Mouse (Mus musculus): ENCODE results near the gene Wars2. TPM values are rescaled to one million over a fixed set of nuclear protein-coding genes. Genes with fewer than 3 reads are reported as not detected.
A peak's percentile ranks its signal among the peaks of the same experiment; 100 is the strongest.

Gene Wars2
- polyA plus RNA-seq, 1 experiment from 2014 or later, result 8.9 TPM

DNA sequence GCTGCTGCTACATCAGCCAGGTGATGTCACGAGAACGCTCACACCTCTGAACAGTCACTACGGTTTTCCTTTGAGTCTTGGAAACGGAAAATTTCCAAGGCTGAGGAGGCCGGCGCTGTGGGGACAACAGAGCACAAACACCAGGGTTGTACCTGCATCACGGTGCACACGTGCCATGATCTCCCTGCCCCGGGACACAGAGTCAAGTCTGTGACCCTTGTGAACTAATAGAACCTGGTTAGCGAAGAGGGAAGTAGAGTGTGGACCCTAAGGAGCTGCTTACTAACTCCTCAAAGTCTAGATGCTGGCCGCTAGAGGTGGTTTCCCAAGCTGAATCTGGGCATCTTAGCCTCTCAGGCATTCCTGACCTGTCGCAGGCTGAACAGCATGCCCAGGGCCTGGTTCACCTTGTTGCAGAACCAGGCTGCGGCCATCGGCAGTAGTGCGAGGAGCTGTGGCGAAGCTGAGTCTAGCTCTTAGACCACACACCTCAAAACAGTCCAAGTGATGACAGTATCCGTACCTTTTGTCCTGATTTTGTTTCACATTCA, 93.5 kb downstream of the Wars2 start:
- H3K9ac ChIP-seq (replicated peaks; ENCODE audit: low read length), result no peak overlapping the region
- peak overlapping the region; percentile 41 for H3K4me2 ChIP-seq (replicated peaks; ENCODE audit: low read depth, low read length)
- peaks cover 63% of the 10 kb centered on the region for H3K27me3 ChIP-seq (ENCODE audit: insufficient read depth, low read length)
- no peaks in the 10 kb centered on the region for H3K36me3 ChIP-seq (ENCODE audit: insufficient read depth, low read length)
- no peak overlapping the region for H3K27ac ChIP-seq (ENCODE audit: low read length)
- peak overlapping the region; percentile 23; the same call in 1 of the 2 replicates for H3K4me3 ChIP-seq (ENCODE audit: low read length)
- 3% methylated on average over 17 of the region's 17 CpGs for WGBS
- peak; percentile 64 for ATAC-seq (ENCODE audit: low FRiP score, low TSS enrichment)
- no peaks in the 10 kb centered on the region for H3K9me3 ChIP-seq (ENCODE audit: low read length)
- H3K4me1 ChIP-seq (ENCODE audit: insufficient read depth, low read length), result peaks cover 4% of the 10 kb centered on the region; the same call in 1 of the 2 replicates

DNA sequence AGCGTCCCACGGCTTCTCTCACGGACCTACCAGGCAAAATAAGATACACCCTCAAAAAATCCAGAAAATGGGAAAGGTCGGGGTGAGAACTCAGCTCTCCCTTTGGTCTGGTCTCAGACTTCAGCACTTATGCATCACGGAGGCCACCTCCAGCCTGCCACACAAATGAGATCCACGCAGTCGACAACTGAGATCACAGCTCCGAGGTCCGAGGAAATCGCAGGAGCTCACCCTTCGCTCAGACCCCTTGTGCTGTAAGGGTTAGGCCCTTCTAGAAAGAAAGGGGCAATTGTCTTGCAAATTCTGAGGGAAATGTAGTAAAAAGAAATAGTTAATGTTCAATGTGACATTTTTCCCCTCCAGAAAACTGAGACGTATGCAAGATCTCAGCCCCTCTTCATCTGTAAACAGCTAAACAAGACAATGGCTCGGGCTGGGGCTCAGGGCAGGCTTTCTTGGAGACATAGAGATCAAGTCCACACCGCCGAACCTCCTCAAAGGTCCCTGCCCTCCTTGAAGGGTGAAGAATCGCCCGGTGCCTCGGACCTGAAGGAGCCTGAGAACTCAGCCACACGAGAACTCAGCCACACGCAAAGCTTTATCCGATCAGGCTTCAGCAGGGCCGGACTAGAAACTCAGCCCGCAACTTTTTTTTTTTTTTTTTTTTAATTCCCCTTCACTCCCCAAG, 94.4 kb downstream of the Wars2 start:
- H3K9me3 ChIP-seq (ENCODE audit: low read length), result no peaks in the 10 kb centered on the region
- no peak overlapping the region for H3K4me3 ChIP-seq (ENCODE audit: low read length)
- H3K9ac ChIP-seq (replicated peaks; ENCODE audit: low read length), result no peak overlapping the region
- H3K27me3 ChIP-seq (ENCODE audit: insufficient read depth, low read length), result peaks cover 72% of the 10 kb centered on the region
- WGBS, result under 1% methylated on average over 23 of the region's 23 CpGs
- peaks cover 5% of the 10 kb centered on the region; the same call in 1 of the 2 replicates for H3K4me1 ChIP-seq (ENCODE audit: insufficient read depth, low read length)
- ATAC-seq (ENCODE audit: low FRiP score, low TSS enrichment), result no peak
- no peak overlapping the region for H3K4me2 ChIP-seq (replicated peaks; ENCODE audit: low read depth, low read length)
- H3K36me3 ChIP-seq (ENCODE audit: insufficient read depth, low read length), result no peaks in the 10 kb centered on the region
- H3K27ac ChIP-seq (ENCODE audit: low read length), result no peak overlapping the region

DNA sequence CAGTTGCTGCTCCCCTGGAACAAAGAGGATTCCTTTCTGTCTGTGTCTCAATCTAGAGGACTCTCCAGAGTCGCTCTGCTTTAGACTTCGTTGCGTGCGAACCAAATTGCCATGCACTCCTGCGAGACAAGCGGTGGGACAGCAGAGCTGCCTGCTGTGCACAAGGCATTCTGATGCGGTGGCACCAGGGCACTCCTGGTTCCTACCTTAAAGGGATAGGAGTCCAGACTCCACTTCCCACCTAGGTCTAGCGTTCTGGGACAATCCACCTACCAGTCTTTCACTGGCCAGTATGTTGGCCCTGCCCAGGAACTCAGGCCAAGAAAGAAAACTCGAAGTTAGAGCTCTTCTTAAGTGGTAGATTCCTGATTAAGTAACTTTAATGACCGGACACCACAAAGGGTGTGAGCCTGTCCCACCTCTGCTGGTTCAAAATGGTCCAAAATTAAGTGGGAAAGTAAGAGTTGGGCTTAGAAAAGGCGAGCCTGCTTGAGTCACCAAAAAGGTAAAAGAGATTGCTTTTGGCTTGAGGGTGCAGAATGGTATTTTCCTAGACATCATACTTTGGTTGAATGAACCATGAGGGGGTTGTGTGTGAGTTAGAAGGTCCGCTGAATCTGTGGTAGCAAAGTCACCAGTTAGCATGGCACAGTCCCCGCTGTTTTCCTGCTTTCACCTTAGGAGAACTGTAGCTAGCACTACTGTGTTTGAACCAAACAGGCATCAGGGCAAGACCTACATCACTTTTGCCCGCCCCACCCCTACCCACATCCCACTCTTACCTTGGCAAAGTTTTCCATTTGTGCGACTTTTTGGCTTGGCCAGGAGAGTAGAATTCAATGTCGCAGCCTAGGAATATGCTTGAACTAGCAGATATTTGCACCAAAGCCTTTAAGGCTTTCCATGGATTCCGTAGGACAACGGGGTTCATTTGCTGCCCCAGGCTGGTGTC, 95.2 kb downstream of the Wars2 start:
- Histone ChIP-seq H3K27ac (ENCODE audit: low read length) (no peak overlapping the region), H3K27me3 (ENCODE audit: insufficient read depth, low read length) (peaks cover 79% of the 10 kb centered on the region), H3K4me1 (ENCODE audit: insufficient read depth, low read length) (peaks cover 13% of the 10 kb centered on the region; the same call in 1 of the 2 replicates), H3K4me2 (replicated peaks; ENCODE audit: low read depth, low read length) (no peak overlapping the region), H3K36me3 (ENCODE audit: insufficient read depth, low read length) (no peaks in the 10 kb centered on the region), H3K9me3 (ENCODE audit: low read length) (no peaks in the 10 kb centered on the region), H3K4me3 (ENCODE audit: low read length) (no peak overlapping the region), H3K9ac (replicated peaks; ENCODE audit: low read length) (no peak overlapping the region)
- no peak for ATAC-seq (ENCODE audit: low FRiP score, low TSS enrichment)
- WGBS, result 2% methylated on average over 18 of the region's 18 CpGs

DNA sequence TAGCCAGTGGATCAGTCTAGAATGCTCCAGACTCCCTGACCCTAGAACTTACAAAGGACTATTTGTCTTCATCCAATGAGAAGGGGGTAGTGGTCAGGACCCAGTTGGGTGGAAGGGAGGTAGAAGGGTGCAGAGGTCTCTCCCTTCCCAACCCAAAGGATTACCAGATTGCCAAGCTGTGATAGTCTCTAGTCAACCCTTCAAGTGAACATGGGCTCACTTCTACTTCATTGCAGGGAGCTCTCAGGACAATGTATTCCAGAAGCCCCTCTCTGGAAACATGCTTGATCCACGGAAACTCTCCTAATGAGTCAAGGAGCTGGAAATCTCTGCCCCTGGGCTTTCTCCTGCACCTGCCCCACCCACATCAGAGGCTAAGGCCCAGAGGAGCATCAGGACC, 97.8 kb downstream of the Wars2 start:
- Histone ChIP-seq H3K27me3 (ENCODE audit: insufficient read depth, low read length) (peaks cover 91% of the 10 kb centered on the region), H3K4me2 (replicated peaks; ENCODE audit: low read depth, low read length) (no peak overlapping the region), H3K9me3 (ENCODE audit: low read length) (no peaks in the 10 kb centered on the region), H3K36me3 (ENCODE audit: insufficient read depth, low read length) (no peaks in the 10 kb centered on the region), H3K9ac (replicated peaks; ENCODE audit: low read length) (no peak overlapping the region), H3K27ac (ENCODE audit: low read length) (no peak overlapping the region), H3K4me1 (ENCODE audit: insufficient read depth, low read length) (peaks cover 18% of the 10 kb centered on the region; the same call in 1 of the 2 replicates), H3K4me3 (ENCODE audit: low read length) (no peak overlapping the region)
- WGBS, result 5% methylated on average over 1 of the region's 1 CpGs
- ATAC-seq (ENCODE audit: low FRiP score, low TSS enrichment), result no peak

DNA sequence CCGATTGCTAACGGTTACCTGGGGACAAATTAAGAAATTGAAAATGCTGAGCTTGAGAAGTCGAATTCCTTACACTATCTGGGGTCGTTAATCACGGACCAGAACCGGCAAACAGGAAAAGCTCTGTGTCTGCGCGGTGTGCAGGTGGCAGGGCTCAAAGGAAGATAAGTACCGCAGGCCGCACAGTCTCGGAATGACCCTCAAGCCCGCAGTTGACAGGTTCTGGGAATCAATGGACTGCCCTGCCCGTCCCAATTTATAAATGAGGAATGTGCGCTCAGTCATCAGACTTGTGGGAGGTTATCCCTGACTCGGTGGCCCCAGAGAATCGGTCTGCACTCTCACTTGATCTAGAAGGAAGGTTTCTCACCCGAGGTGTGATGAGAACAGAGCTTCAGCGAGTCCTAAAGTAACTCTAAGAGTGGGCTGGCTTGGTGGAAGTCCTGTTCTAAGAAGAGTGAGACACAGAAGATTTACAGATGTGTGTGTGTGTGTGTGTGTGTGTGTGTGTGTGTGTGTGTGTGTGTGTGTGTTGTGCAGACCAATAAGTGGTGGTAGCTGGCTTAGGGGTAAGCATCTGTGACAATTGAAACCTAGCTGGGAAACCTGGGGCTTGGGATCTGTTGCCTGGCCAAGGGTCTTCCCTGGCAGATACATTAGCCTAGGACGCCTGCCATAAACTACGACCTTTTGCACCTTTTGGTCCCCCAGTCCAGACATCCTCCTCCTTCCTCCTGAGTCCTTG, 98.6 kb downstream of the Wars2 start:
- H3K27me3 ChIP-seq (ENCODE audit: insufficient read depth, low read length), result peaks cover 95% of the 10 kb centered on the region
- H3K36me3 ChIP-seq (ENCODE audit: insufficient read depth, low read length), result no peaks in the 10 kb centered on the region
- H3K9me3 ChIP-seq (ENCODE audit: low read length), result no peaks in the 10 kb centered on the region
- WGBS, result under 1% methylated on average over 20 of the region's 20 CpGs
- H3K9ac ChIP-seq (replicated peaks; ENCODE audit: low read length), result no peak overlapping the region
- no peak overlapping the region for H3K4me2 ChIP-seq (replicated peaks; ENCODE audit: low read depth, low read length)
- ATAC-seq (ENCODE audit: low FRiP score, low TSS enrichment), result no peak
- no peak overlapping the region for H3K27ac ChIP-seq (ENCODE audit: low read length)
- no peak overlapping the region for H3K4me3 ChIP-seq (ENCODE audit: low read length)
- peaks cover 14% of the 10 kb centered on the region; the same call in 1 of the 2 replicates for H3K4me1 ChIP-seq (ENCODE audit: insufficient read depth, low read length)

DNA sequence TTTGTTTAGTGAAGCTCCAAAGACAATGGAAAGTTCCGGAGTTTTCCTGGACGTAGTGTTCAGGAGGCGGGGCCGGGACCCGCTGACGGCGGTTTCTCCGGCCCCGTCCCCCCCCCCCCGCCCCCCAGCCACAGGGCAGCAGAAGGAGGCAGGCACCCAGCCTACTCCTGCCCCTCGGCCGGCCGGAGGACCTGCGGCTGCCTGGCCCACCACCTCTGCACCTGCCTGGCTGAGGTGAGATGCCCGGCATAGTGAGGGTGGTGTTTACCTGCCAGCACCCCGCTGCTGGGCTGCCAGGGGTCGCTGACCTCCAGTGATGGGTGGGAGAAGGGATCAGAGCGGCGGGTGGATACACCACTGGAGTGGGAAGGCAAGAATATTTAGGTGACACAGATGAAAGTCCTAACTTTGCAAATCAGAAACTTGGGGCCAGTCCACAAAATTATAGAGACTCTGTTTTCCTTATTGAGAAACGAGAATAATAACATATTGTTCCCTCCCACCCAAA, 99.4 kb downstream of the Wars2 start, which contains the start of gene Tbx15:
Gene Tbx15 (plus strand): TSS at position 169 of the 508 bp plus-strand sequence.
- ATAC-seq (ENCODE audit: low FRiP score, low TSS enrichment), result 0 out of 2 replicates have a peak, but pooled peaks have one; percentile 42
- H3K4me1 ChIP-seq (ENCODE audit: insufficient read depth, low read length), result peaks cover 14% of the 10 kb centered on the region; the same call in 1 of the 2 replicates
- H3K4me2 ChIP-seq (replicated peaks; ENCODE audit: low read depth, low read length), result peak within 1 kb of the TSS; percentile 42
- no peaks in the 10 kb centered on the region for H3K9me3 ChIP-seq (ENCODE audit: low read length)
- peak within 1 kb of the TSS; percentile 32 for H3K4me3 ChIP-seq (ENCODE audit: low read length)
- 2% methylated on average over 17 of the region's 20 CpGs for WGBS
- H3K36me3 ChIP-seq (ENCODE audit: insufficient read depth, low read length), result no peaks in the 10 kb centered on the region
- H3K27ac ChIP-seq (ENCODE audit: low read length), result no peak within 1 kb of the TSS
- peaks cover 95% of the 10 kb centered on the region for H3K27me3 ChIP-seq (ENCODE audit: insufficient read depth, low read length)
- no peak within 1 kb of the TSS for H3K9ac ChIP-seq (replicated peaks; ENCODE audit: low read length)

DNA sequence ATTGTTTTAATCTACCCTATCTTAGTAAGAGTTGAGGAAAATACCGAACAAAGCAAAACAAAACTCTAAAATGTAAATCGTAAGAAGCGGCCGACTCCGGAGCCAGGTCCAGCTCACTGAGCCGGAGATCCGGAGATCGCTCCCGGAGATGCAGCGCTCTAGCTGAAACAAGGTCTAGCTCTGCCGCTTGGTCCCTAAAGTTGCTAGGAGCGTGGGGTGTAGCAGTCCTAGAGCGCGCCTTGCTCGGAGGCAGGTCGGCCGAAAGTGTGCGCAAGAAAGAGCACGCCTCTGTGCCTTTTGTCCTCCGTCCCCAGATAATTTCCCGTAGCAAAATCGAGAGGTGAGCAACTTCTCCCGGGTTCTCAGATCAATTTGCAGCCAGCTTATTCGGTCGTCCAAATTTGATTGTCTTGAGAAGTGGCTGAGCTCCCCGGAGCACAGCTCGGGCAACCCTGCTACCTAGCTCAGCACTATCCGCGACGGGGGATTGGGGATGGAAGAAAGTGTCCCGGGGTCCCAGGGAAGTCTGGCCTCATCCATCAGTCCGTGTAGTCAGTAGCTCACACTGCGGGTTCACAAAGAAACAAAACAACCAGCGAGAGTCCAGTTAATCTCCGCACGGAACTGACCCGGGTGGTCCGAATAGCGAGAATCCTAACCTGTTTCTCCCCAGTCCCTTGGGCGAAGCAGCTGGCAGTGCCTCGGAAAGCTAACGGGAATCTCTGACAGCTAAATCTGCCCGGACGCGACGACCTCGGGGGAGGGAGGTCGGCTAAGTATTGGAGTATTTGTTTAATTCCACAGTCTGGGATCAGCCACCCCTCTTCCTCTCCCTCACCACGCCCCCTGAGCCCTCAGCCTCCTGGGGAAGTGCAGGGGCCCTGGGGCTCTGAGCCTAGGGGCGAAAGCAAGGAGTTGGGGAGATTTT, 100.2 kb downstream of the Wars2 start:
- peaks cover 14% of the 10 kb centered on the region; the same call in 1 of the 2 replicates for H3K4me1 ChIP-seq (ENCODE audit: insufficient read depth, low read length)
- H3K4me2 ChIP-seq (replicated peaks; ENCODE audit: low read depth, low read length), result peak overlapping the region; percentile 42
- H3K27ac ChIP-seq (ENCODE audit: low read length), result no peak overlapping the region
- no peak for ATAC-seq (ENCODE audit: low FRiP score, low TSS enrichment)
- peaks cover 96% of the 10 kb centered on the region for H3K27me3 ChIP-seq (ENCODE audit: insufficient read depth, low read length)
- no peak overlapping the region for H3K9ac ChIP-seq (replicated peaks; ENCODE audit: low read length)
- peak overlapping the region; percentile 32 for H3K4me3 ChIP-seq (ENCODE audit: low read length)
- H3K36me3 ChIP-seq (ENCODE audit: insufficient read depth, low read length), result no peaks in the 10 kb centered on the region
- no peaks in the 10 kb centered on the region for H3K9me3 ChIP-seq (ENCODE audit: low read length)
- WGBS, result under 1% methylated on average over 50 of the region's 50 CpGs

DNA sequence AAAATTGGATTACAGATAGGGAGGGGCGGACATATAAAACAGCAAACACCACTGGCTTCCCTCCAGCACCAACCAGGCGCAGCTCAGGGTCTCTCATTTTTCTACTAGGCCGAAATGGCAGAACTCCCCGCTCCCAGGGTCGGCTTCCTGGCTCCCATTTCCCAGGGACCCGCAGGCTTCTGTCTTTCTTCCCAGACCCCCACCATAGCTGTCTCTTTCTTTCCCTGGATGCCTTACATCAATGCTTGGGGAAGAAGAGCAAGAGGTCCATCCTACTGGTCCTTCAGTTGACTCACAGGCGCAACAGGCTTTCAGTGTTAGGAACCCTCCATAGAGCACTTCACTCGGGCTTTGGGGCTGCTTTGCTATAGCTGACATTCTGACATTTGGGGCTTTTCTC, 101.6 kb downstream of the Wars2 start:
- Histone ChIP-seq H3K4me1 (ENCODE audit: insufficient read depth, low read length) (peaks cover 14% of the 10 kb centered on the region; the same call in 1 of the 2 replicates), H3K9ac (replicated peaks; ENCODE audit: low read length) (no peak overlapping the region), H3K27me3 (ENCODE audit: insufficient read depth, low read length) (peaks cover 98% of the 10 kb centered on the region), H3K9me3 (ENCODE audit: low read length) (no peaks in the 10 kb centered on the region), H3K27ac (ENCODE audit: low read length) (no peak overlapping the region), H3K36me3 (ENCODE audit: insufficient read depth, low read length) (no peaks in the 10 kb centered on the region), H3K4me3 (ENCODE audit: low read length) (no peak overlapping the region), H3K4me2 (replicated peaks; ENCODE audit: low read depth, low read length) (no peak overlapping the region)
- WGBS, result 1% methylated on average over 8 of the region's 8 CpGs
- ATAC-seq (ENCODE audit: low FRiP score, low TSS enrichment), result no peak

Data from kidney, embryonic 16.5 days (tissue).